Mouse (Mus musculus) adrenal gland, adult 18-20 months (tissue): ENCODE results near the gene Wars. TPM values are rescaled to one million over a fixed set of nuclear protein-coding genes. Genes with fewer than 3 reads are reported as not detected.

Source experiments
- DNase-seq, 2 experiments: peaks; one replicate each; pipeline ENCODE4 v3.0.0; 2021 to 2022; ENCODE audit warnings: low spot score in 2 of 2
- long read RNA-seq, 2 experiments: library from polyadenylated mRNA; stranded (forward); transcript quantifications; one replicate each; pipeline ENCODE4 v2.0.0; 2021
- total RNA-seq, 2 experiments: library from RNA; stranded (reverse); gene quantifications; 1 replicate in 1 of 2; 2 replicates in 1 of 2; pipeline ENCODE4 v1.2.3; 2021

Wars gene
- 10 to 100 TPM; 59.5 to 60.2 TPM for total RNA-seq
- long read RNA-seq, experiment 1, transcript Wars-201 (10 exons, 2,831 nt) = major isoform, 104 of 121 reads
- long read RNA-seq, experiment 1, partial matches to known transcripts = 6 of 121 reads
- long read RNA-seq, experiment 1, other reads (novel, unspliced or antisense) = 10 of 121 reads
- long read RNA-seq, experiment 2, transcript Wars-201 (10 exons, 2,831 nt) = major isoform, 132 of 165 reads
- long read RNA-seq, experiment 2, partial matches to known transcripts = 17 of 165 reads
- long read RNA-seq, experiment 2, other reads (novel, unspliced or antisense) = 16 of 165 reads

GRCm38 (mm10) chr12:108893715-108894431 lies at the start of gene Wars:
Gene Wars (minus strand): TSS chr12:108894174.
- peak; percentile 88 to 89 for DNase-seq

GRCm38 (mm10) chr12:108942203-108942923 lies 48.4 kb upstream of the Wars start:
- DNase-seq = no peak

GRCm38 (mm10) chr12:108941282-108941681 lies 47.3 kb upstream of the Wars start:
- DNase-seq = no peak

DNA sequence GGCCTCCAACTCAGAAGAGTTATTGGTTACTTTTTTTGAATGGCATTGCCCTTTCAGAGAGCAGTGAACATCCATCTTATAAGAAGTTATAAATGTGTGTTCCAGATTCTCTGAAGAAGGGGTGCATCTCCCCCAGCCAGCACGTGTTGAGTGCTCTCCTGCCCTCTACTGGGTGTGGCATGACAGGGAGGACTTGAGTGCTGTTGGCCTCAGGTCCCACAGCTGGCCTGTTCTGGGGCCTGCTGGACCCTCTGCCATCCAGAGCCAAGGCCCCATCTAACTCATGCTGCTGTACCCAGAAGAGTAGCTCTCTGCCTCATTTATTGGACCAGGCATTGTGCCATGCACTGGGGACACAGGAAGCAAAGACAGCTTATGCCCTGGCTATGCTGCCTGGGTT lies 46.3 kb upstream of the Wars start:
- no peak for DNase-seq

DNA sequence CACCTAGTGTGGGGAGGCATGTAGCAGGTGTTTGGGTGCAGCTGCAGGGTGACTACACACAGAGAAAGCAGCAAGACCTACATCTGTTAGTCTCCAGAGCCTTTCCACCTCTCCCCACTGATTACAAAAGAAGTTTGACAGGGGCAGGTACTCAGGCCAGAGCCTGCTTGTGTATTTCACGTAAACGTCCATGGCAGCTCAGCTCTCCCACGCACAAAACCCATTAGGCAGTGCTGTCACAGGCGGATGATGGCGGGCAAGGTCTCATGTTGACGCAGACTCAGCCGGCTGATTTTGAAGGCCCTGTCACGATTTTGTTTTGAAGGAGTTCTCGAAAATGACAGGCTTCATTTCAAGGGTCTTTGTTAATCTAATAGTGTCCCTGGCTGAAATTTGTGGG lies 45.3 kb upstream of the Wars start:
- DNase-seq = no peak

- no peak for DNase-seq
Observed at GRCm38 (mm10) chr12:108938844-108939243, 44.9 kb upstream of the Wars start.

DNA sequence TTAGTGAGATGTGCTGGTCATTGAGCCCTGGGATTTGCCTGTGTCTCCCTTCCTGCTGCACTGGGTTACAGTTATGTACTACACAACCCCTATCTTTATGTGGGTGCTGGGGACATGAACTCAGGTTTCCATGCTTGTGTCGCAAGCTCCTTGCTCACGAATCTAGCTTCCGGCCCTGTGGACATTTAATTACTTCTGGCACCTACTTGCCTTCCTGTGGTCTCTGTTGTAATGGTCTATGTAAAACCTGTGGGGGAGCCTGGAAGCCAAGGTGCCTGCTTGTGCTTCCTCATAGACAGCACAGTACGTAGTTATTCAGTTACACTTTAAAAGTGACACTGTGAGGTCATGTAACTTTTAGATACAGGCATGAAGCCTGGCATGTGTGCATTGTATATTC lies 43.5 kb upstream of the Wars start:
- DNase-seq = no peak

DNA sequence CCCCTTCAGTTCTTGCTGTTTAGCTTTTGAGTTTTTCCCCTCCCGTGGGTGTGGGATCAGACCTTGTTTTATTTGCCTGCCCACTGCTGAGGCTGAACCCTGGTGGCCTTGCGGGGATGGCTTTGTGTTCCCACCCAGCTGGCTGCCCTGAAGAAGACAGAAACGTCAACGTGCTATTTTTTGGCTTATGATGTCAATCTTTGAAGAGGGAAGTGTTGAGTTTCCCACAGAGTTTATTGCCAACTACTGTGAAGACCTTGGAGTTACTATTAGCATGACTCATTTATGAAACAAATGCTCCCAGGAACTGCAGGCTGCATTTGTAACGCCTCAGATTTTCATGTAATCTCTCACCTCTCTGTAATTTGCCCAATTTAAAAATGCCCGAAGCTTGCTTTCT lies 42.9 kb upstream of the Wars start:
- DNase-seq = no peak

GRCm38 (mm10) chr12:108934231-108934630 lies 40.3 kb upstream of the Wars start:
- no peak for DNase-seq

DNA sequence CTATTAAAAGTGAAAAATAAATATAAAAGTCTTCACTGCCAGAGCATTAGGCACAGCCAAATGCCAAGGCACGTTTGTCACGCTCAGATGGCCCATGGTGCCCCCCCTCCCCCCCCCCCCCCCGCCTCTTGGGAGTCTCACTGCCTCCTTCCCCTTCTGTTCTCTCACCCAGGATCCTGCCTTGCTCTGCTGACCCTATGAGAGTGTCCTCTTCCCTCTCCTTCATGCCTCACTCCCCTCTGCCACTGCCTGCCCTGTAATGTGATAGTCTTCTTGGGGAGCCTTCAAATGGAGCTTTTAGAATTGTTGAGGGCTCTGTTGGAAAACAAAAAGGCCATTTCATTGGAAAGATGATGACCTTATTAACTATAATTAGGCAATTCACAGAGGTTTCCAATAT lies 38.1 kb upstream of the Wars start:
- DNase-seq = no peak

- DNase-seq = no peak
Observed at GRCm38 (mm10) chr12:108931341-108932053, 37.5 kb upstream of the Wars start.

GRCm38 (mm10) chr12:108929475-108929874 lies 35.5 kb upstream of the Wars start:
- no peak for DNase-seq

- DNase-seq = no peak
Observed at GRCm38 (mm10) chr12:108928249-108928648, 34.3 kb upstream of the Wars start.

DNA sequence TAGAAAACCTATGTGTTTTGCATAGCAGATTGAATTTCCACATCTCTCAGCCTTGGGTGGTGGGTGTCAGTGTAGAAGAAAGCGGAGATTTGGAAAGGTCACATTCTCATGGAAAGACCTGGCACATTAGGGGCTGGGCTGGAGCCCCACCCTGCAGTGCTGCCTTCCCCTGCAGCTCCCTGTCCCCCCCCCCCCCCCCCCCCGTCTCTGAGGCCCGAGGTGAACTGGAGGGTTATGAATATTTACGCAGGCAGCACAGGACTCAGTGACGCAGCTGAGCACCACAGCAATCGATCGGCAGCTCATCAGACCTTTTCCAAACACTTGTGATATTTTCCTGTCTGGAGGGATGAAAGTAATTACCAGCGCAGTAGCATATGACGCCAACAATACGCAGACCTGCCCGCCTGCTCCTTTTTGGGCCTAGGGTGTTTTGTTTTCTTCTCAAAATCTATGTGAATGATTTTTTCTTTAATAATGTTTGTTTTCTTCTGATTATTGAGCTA lies 32.7 kb upstream of the Wars start:
- no peak for DNase-seq

GRCm38 (mm10) chr12:108918753-108919152 lies 24.8 kb upstream of the Wars start:
- DNase-seq = no peak

GRCm38 (mm10) chr12:108917509-108917908 lies 23.5 kb upstream of the Wars start:
- DNase-seq = no peak

GRCm38 (mm10) chr12:108916447-108917042 lies 22.6 kb upstream of the Wars start:
- DNase-seq = no peak

DNA sequence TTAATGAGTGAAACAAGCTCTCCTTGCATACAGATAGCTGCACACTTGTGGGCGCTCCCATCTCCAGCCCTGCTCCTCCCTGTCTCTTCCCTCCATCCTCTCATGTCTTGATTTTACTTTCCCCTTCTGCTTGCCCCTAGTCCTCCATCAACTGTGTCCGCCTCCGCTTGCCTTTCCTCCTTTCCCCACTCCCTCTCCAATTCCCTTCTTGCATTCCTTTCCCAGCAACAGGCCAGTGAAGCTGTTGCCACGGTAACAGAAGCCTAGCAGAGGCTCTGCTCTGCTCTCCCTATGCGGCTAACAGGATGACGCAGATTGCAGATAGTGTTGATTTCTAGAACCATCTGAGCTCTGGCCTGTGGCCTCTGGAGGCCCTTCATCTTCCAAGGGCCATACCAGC lies 21.9 kb upstream of the Wars start:
- no peak for DNase-seq

DNA sequence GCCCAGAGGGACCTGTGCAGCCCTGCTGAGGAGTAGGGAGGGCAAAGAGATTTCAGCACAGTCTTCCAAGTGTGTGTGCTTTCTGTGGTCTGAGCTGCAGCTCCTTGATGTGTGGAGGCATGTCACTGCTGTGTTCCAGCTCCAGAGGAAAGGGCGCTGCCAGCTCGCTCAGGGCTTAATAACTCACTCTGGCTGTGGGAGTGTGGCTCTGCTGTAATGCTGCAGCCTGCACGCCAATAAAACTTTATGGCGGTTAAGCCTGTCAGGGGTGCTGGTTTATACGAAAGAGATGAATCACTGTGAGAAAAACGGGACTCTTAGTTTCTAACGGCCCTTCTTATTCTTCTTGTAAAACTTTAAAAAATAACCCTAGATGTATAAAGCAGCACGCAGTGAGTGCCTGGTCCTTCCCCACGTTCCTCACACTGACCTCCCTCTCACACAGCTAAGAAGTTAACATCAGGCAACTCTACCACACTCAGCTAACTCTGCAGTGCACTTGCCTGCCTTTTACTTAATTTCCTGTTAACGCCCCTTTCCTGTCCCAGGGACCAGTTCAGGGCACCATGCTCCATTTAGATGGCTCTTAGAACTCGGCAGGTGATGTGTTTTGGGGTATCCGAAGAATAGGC lies 20.9 kb upstream of the Wars start:
- DNase-seq = no peak

GRCm38 (mm10) chr12:108914198-108914597 lies 20.2 kb upstream of the Wars start:
- DNase-seq = no peak
